Mouse (Mus musculus): ENCODE results near the gene Ldlrap1. TPM values are rescaled to one million over a fixed set of nuclear protein-coding genes. Genes with fewer than 3 reads are reported as not detected.

Ldlrap1 gene
- total RNA-seq, 2 experiments from 2014 or later, result 39.1 to 44.7 TPM

DNA sequence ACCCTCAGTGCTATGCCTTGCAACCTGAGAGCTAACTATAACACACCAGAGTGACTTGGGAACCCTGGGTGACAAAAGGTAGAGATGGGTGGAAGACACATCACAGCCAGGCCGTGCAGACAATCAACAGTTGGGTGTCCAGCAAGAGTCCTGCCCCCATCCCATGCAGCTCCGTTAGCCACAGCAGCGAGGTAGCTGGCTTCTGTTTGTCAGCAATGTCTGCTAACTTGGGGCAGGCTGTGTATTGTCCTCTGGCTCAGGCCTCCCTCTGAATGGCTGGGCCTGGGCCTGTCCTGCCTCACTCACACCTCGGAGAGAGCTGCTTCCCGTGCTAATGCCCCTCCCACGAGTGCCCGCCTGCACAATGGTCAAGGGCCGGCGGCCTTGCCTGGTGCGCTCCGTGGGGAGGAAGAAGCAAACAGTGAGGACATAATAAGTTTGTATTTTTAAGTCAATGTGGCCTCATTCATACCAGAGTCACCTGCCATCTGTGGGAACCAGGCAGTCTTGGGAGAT lies 14.9 kb downstream of the Ldlrap1 start:
- DNase-seq (ENCODE audit: low spot score in 2 of 2), result no peak

DNA sequence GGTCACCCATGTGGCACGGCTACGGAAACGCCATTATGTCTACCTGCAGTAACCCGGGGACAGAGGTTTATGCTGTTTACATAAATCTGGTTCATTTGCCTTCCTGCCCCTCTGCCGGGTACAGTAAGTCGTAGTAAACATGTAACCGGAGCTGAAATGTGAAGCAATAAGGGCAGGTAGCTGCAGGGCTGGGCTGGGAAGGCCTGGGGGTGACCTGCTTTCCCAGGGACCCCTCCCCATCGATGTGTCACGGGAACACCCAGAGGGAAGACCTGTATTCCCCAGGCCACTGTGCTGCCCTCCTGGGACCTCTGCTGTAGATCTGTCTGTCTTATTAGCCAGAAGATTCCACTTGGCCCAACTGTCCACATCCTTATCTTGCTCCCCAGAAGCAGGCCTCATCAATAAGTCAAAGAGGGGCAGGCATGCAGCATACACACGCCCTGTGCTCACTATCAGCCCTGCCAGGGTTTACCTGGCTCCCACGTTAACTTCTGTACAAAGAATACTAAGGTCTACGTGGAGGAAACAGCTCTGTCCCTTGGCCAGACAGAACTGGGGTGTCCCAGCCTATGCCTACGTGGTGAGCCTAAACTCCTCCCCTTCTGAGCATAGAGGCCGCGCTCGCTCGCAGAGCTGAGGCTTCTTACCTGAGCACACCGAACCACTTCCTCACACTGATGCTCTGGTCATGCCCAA lies 16.0 kb downstream of the Ldlrap1 start:
- DNase-seq (ENCODE audit: low spot score in 2 of 2), result no peak

DNA sequence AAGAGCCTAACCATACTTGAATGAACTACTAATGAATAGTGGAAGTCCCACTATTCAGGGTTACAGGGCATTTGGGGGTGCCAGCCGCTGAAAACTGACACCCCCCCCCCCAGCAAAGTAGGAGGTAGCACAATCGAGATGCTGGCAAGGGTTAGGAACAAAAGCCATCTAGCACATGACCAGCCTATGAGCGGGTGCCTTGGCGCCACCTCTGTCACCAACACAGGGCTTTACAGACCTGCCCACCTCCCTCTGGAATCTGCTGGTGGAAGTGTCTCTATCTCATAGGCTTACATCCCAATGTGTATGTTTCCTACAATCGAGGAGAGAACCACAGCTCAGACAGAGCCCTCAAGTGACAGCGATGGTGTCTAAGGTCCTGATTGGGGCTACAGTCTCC lies 17.0 kb downstream of the Ldlrap1 start:
- no peak for DNase-seq (ENCODE audit: low spot score in 2 of 2)

DNA sequence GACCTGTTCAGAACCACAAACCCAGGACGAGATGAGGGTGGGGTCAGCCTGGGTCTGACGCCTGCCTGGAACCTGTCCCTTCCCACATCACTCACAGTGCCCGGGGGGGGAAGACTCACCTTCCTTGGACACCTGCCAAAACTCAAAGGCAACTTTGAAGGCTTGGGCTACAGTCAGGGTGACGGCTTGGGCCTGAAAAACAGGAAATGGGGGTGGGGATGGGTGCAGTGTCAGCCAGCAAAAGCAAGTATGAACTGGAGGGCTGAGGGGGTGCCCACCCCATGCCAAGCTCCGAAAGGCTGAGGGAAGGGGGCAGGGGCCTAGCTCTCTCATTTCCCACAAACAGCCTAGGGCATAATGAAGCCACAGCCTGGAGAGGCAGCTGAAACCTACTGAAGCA lies 17.6 kb downstream of the Ldlrap1 start:
- no peak for DNase-seq (ENCODE audit: low spot score in 2 of 2)

DNA sequence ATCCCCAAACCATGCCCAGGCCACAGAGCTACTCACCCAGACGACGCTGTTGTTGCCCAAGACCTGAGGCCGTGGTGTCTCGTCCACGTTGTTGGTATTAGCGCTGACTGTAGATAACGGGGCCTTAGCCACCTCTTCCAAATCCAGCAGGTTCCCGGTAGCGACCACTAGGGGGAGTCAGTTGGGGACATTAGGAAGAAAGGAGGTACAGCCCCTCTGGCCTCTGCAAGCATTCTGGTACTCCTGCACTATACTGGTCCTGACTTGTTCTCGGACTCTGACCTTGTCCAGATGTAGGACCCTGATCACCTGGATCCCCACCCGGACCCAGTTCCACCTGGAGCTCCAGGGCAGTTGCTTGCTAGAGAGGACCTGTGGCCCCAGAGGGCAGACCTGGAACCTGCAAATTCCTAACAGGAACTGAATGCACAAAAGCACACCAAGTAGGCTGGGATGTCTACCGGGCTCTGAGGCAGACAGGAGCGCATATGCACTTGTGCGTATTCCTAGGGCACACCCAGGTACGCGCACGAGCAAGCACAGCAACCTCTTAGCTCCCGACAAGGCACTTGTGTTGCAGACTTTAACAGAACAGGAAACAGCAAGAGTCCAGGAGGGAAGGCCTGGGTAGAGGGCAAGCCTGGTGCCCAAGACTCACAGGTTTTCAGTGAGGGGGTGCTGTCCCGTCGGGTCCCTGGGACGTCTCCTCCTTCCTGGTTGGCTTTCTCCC lies 18.4 kb downstream of the Ldlrap1 start:
- no peak for DNase-seq (ENCODE audit: low spot score in 2 of 2)

DNA sequence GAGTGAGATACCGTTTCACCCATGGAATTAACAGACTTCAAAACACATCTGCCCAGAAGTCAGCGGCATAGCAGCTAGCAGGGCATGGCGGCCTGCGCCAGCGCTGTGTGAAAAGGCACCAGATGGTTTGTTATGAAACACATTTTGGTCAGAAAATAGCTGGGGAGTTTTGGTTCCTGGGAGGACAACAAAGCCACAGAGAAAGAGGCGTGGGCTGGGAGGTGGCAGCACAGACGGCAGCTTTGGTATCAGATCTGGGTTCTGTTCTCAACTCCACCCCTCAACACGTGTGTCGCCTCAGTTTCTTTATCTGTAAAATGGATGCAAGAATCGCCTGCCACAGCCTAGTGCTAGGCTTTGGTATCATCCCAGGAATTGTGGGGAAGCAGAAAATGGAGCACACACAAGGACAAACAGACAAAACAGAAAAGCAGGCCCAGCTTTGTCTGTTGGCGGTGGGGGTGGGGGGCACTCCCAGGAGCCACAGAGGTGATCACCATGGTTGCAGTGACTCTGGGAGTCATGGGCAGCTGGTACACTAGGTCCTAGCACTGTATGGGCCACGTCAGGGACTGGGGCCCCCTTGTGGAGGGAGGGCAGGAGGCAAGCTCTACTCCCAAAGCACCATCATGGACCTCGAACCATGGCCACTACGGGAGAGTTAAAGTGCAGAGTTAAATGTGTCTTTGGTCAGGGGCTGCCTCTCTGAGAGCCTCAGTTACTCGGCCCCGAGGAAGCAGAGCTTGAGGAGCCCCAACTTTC lies 21.7 kb downstream of the Ldlrap1 start:
- DNase-seq (ENCODE audit: low spot score in 2 of 2), result no peak

DNA sequence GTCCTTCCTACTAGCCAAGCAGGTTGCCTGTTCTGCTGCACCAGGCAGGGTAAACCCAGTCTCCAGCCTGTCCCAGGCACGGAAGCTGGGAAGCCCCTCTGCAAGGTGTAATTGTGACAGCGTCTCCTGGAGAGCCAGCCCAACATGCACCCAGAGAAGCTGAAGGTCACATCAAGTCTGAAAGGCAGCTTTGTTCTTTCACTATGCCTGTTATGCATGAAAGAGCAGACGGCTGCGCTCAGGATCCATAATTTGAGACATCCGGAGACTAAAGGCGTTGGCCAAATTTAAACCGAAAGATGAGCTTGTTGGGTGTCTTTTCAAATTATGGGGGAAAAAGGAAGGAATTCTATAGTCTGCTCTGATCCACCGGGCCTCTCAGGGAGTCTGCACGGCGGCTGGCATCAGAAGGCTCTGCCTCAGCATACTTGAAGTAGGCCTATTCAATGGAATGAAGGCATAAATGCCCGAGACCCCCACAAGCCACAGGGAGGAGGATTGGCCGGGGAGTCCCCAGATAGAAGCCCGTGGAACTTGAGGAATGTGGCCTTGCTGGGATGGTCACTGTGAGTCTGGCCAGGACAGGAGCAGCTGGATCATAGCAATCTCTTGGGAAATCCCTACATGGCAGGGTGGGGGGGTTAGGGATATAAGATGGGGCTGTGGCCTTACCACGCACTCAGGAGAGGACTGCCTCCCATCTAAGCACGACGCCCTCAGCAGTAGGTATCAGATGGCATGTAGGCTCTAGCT lies 23.8 kb downstream of the Ldlrap1 start:
- no peak for DNase-seq (ENCODE audit: low spot score in 2 of 2)

DNA sequence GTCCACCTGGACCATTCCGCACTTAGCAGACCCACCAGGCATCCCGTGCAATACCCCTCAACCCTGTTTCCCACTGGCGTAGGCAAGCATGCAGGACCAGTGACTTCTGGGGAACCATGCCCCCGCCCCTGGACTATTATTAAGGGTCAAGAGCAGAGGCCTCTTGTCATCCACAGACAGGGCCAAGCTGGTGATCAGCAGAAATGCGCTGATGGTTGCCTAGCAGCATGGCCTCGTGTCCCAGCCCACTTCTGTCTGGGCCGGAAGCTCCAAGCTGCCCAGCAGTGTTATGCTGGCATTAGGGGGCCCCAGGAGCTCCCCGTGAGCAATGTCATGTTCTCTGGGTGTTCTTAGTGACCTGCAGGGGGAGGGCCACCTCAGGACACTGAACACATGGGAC lies 25.9 kb downstream of the Ldlrap1 start:
- DNase-seq (ENCODE audit: low spot score in 2 of 2), result no peak

DNA sequence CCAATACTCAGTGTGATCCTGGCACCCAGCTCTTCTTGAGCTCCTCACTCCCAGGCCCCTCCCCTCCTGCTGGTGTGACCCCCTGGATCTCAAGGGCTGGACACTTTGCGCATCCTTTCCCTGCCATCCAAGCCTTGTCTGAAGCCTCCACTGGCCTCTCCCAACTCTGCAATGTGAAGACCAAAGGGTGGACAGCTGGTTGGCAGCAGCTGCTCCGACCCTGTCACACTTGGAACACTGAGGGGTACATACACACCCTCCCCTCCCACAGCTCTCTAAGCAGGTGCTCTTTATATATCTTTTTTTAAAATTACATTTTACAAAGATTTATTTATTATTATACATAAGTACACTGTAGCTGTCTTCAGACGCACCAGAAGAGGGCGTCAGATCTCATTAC lies 27.6 kb downstream of the Ldlrap1 start:
- DNase-seq (ENCODE audit: low spot score in 2 of 2), result no peak

DNA sequence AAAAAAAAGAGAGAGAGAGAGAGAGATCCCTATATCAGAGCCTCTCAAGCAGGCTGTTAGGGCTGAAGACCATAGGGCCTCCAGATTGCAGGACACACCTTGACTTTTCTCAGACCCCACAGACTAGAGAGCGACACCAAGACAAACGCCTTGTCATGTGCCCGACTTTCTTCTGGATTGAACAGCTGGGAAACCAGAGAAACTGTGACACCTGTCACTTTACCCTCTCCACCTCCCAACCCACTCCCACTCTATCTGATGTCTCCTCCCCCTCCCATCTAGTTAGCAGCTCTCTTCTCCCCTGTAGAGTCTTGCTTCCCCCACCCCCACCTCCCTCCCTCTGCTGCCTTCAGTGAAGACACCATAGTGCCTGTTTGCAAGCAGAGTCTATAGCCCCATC lies 28.3 kb downstream of the Ldlrap1 start:
- no peak for DNase-seq (ENCODE audit: low spot score in 2 of 2)

DNA sequence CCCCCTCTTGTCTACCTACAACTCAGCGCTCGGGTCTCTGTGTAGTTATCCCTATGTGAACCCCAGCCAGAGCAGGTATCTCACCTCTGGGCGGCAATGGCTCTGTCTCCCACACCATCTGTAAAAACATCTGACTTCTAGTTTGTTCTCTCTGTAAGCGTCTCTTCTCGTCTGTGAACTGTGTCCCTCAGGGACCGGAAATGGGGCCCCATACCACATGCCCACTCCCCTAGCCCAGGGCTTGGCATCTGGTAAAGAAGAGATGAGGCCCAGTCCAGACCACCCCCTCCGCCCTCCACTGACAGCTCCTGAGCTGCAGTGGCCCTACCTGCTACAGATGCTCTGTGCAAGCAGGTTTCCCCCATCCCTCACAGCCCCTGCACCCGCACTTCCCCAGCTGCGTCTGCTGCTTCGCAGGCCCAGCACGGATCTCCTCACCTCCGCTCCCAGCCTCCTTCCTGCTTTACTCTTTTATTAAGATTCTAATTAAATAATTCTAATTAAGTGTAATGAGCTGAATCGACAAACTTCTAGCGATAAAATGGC lies 30.4 kb downstream of the Ldlrap1 start:
- DNase-seq (ENCODE audit: low spot score in 2 of 2), result no peak

DNA sequence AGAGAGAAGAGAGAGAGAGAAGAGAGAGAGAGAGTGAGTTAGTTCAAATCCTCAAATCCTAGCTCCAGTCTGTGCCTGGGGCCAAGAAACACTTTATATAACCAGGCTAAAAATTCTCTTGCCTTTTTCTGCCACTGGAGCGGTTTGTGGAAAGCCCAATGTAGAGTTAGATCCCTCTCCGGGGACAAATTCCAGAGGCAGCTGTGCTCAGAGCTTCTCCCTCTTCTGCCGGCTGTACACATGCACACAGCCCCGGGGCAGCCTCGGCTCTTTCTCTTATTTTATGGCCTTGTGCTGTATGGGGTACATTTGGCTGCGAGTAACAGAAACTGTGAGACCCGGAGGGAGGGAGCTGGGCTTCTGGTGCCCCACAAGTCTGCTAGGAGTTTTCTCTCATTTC lies 31.7 kb downstream of the Ldlrap1 start:
- no peak for DNase-seq (ENCODE audit: low spot score in 2 of 2)

DNA sequence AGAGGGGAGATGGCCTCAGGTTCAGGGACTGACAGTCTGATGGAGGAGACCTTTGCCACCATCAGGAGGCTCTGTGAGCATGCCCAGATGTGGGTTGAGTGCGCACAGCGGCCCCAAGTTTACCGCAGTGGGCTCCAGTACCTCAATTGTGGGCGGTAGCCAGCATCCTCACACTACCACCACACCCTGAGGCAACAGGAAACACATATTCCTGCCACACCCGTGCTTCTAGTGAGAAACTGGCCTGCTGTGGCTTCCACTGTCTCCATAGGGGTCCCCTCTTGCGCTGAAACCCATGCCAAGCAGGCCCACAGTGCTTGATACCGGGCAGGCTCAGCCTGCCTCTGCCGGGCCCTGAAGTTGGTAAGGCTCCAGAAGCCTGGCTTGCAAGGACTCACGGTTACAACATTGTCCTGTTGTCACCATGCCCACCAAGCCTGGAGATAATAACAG lies 33.2 kb downstream of the Ldlrap1 start:
- DNase-seq (ENCODE audit: low spot score in 2 of 2), result no peak

DNA sequence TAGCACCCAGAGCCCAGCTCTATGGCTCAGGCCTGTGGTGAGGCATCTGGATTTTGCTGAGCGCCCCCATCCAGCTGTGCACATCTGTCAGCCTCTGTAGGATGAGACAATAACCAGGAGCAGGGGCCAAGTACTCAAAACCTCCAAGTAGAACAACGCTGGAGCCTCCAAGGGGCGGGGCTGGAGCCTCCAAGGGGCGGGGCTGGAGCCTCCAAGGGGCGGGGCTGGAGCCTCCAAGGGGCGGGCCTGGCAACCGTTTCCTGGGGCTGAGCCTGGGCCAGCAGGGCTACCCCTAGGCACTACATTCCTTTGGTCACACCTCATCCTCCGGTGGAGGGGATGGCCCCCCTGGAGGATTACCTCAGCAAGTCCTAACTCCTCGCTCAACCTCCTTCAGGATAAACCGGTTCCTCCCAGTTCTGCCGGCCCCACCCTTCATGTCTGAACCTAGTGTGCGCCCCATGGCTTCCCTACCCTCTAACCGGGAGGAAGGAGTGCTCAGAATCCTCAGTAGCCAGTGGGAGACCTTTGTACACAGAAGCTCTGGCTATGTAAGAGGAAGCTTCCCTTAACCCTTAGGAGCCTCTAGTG lies 33.7 kb downstream of the Ldlrap1 start:
- DNase-seq (ENCODE audit: low spot score in 2 of 2), result peak; percentile 47 to 51

DNA sequence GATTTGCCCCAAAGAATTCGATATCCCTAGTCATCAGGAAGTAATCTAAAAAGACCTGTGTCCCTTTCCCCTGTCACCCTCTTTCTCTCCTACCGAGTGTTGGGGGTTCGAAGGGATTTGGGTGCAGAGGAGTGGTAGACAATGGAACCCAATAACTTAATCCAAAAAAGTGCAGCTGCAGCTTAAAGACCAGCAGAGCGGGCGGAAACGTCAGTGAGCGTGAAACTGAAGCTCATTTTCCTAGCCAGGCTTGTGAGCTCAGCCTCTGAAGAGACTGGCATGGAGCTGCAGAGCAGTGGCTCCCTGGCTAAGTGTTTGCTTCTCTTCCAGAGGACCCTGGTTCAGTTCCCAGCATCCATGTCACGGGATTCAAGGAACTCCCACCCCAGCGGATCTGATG lies 34.5 kb downstream of the Ldlrap1 start:
- DNase-seq (ENCODE audit: low spot score in 2 of 2), result no peak

DNA sequence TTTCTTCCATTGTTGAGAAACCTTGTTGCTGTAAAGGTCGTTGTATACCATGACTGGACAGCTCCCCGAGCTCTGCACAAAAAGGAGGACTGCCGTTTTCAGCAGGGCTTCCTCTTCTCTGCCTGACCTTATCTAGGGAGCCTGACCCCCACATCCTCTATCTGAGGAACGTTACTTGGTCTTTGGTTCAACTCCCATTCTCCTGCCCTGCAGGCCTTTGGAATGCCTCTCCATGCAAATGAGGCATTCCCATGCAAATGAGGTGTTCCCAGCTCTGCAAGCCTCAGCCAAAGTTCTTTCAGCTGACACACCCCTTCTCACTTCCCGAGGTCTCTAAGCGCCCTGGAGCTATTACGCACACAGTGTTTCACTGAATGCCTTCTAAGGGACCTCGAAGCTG lies 37.7 kb downstream of the Ldlrap1 start:
- DNase-seq (ENCODE audit: low spot score in 2 of 2), result no peak

DNA sequence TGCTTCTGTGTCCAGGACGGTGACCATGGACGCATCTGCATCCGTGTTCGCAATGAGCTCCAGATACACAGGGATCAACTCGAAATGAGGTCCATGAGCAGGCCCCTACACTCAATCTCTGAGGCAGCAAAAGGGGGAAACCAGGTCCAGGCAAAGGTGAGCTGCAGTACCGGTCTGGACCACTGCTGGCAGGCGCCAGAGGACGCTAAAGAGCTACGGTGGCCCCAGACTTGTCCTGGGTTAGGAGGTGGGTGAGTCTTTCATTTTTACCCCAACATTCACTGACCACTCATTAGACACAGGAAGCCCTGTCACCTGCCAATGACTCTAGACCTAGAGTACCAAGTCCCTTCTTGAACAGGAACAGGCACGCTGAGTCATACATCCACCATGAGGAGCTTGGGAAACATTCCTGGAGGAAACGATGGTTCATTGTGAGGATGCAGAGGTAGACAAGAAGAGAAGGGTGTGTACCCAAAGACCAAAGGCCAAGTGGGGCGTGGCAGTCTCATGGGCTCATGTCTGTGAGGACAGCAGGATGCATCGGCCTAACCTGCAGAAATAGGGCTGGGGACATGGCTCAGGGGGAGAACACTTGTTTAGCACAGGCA lies 42.0 kb downstream of the Ldlrap1 start:
- no peak for DNase-seq (ENCODE audit: low spot score in 2 of 2)

DNA sequence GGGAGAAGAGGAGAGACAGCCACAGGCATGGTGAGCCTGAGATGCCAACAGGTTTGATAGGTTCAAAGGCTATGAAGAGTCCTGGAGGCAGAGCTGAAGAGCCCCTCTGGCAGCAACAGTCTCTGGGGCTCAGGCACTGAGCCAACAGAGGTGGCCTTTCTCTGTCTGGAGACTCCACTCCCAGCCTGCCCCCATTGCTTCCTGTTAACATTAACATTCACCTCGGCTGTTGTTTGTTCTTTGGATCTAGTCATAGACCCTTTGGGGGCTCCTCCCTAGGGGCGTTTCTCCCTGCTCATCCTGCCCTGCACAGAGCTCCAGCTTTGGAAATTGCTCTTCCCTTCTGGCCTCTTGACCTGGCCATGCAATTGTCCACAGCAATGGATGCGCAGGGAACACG lies 42.9 kb downstream of the Ldlrap1 start:
- no peak for DNase-seq (ENCODE audit: low spot score in 2 of 2)

DNA sequence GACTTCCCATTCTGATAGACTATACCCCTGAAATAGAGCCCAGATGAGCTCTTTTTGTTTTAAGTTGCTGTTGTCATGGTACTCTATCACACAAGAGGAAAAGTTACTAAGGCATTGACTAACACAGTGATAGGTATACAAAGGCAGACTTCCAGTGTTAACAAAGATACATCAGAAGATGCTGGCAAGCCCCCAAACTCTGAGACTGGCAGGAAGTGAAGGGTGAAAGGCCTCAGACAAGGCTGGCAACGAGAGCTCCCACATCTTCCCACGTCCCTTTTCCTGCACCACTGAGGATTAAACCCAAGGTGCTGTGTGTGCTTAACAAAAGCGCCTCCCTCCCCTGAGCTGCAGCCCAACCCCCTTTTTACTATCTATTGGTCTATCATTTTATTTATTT lies 44.6 kb downstream of the Ldlrap1 start:
- no peak for DNase-seq (ENCODE audit: low spot score in 2 of 2)

DNA sequence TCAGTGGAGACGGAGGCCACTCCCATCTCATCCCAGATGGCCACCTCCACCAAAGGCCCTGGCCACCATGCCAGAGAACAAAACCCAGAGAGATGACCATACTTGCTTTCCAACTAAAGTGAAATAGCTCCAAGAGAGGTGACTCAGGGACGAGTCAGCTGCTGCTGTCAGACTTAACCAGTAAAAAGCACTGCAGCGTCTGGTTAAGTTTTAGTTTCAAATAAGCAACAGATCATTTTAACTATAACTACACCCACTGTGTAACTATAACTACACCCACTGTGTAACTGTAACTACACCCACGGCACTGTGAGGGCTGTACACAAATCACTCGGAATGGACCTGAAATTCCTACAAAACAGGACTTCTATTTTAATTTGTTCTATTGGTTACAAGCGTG lies 46.7 kb downstream of the Ldlrap1 start:
- no peak for DNase-seq (ENCODE audit: low spot score in 2 of 2)

Data from adrenal gland, postnatal 4 days (tissue).